Mouse (Mus musculus): ENCODE measurements at regions not wholly inside any gene's neighbourhood (a gene's known extent, or its start where the extent isn't known, plus 50 kb on each side); places are given as distances from the start of the nearest gene placed in this dataset.

- Histone ChIP-seq H3K4me2 (replicated peaks) (no peak overlapping the region), H3K27ac (replicated peaks) (no peak overlapping the region), H3K9me3 (replicated peaks) (no peaks in the 10 kb centered on the region), H3K27me3 (no peaks in the 10 kb centered on the region), H3K9ac (no peak overlapping the region), H3K4me1 (peaks cover 4% of the 10 kb centered on the region; the same call in 1 of the 2 replicates), H3K36me3 (no peaks in the 10 kb centered on the region), H3K4me3 (replicated peaks) (no peak overlapping the region)
- WGBS, result 35% methylated on average over 9 of the region's 9 CpGs
- ATAC-seq (ENCODE audit: insufficient number of reproducible peaks, low FRiP score, low TSS enrichment, low read depth), result no peak
Observed at GRCm38 (mm10) chr13:32649982-32650381, 133.8 kb downstream of the Mylk4 start.

- H3K27ac ChIP-seq (replicated peaks), result no peak overlapping the region; the same call in 1 of the 2 replicates
Observed at GRCm38 (mm10) chr13:32643030-32643750, 140.6 kb downstream of the Mylk4 start.

GRCm38 (mm10) chr13:32640941-32641340 is 142.8 kb downstream of the Mylk4 start:
- H3K4me2 ChIP-seq (replicated peaks), result no peak overlapping the region
- no peak for ATAC-seq (ENCODE audit: insufficient number of reproducible peaks, low FRiP score, low TSS enrichment, low read depth)
- H3K27ac ChIP-seq (replicated peaks), result no peak overlapping the region
- H3K27me3 ChIP-seq, result no peaks in the 10 kb centered on the region
- no peaks in the 10 kb centered on the region for H3K36me3 ChIP-seq
- no peak overlapping the region for H3K9ac ChIP-seq
- H3K4me1 ChIP-seq, result no peaks in the 10 kb centered on the region
- WGBS, result 77% methylated on average over 2 of the region's 2 CpGs
- no peak overlapping the region for H3K4me3 ChIP-seq (replicated peaks)
- H3K9me3 ChIP-seq (replicated peaks), result no peaks in the 10 kb centered on the region

More at GRCm38 (mm10) chr13:32643030-32643750, 140.6 kb downstream of the Mylk4 start:
- Histone ChIP-seq H3K4me1 (peaks cover 1% of the 10 kb centered on the region; the same call in 1 of the 2 replicates), H3K4me2 (replicated peaks) (no peak overlapping the region), H3K4me3 (replicated peaks) (no peak overlapping the region), H3K9ac (no peak overlapping the region), H3K27me3 (no peaks in the 10 kb centered on the region), H3K36me3 (no peaks in the 10 kb centered on the region), H3K9me3 (replicated peaks) (no peaks in the 10 kb centered on the region)
- WGBS, result 36% methylated on average over 5 of the region's 5 CpGs
- ATAC-seq (ENCODE audit: insufficient number of reproducible peaks, low FRiP score, low TSS enrichment, low read depth), result no peak

- Histone ChIP-seq H3K4me3 (replicated peaks) (no peak overlapping the region), H3K36me3 (no peaks in the 10 kb centered on the region), H3K27ac (replicated peaks) (no peak overlapping the region), H3K4me2 (replicated peaks) (no peak overlapping the region), H3K4me1 (no peaks in the 10 kb centered on the region), H3K27me3 (no peaks in the 10 kb centered on the region), H3K9ac (no peak overlapping the region), H3K9me3 (replicated peaks) (no peaks in the 10 kb centered on the region)
- ATAC-seq (ENCODE audit: insufficient number of reproducible peaks, low FRiP score, low TSS enrichment, low read depth), result no peak
Observed at GRCm38 (mm10) chr13:32630122-32630732, 153.5 kb downstream of the Mylk4 start.

GRCm38 (mm10) chr13:32613916-32614315 is 169.8 kb downstream of the Mylk4 start:
- H3K9ac ChIP-seq, result no peak overlapping the region
- no peak for ATAC-seq (ENCODE audit: insufficient number of reproducible peaks, low FRiP score, low TSS enrichment, low read depth)
- 17% methylated on average over 6 of the region's 6 CpGs for WGBS
- H3K4me2 ChIP-seq (replicated peaks), result no peak overlapping the region
- H3K9me3 ChIP-seq (replicated peaks), result no peaks in the 10 kb centered on the region
- no peaks in the 10 kb centered on the region for H3K27me3 ChIP-seq
- no peak overlapping the region for H3K4me3 ChIP-seq (replicated peaks)
- no peak overlapping the region for H3K27ac ChIP-seq (replicated peaks)
- no peaks in the 10 kb centered on the region for H3K36me3 ChIP-seq
- H3K4me1 ChIP-seq, result peaks cover 15% of the 10 kb centered on the region

- Histone ChIP-seq H3K36me3 (no peaks in the 10 kb centered on the region), H3K9me3 (replicated peaks) (no peaks in the 10 kb centered on the region), H3K9ac (no peak overlapping the region), H3K4me1 (peaks cover 15% of the 10 kb centered on the region), H3K27me3 (no peaks in the 10 kb centered on the region), H3K4me3 (replicated peaks) (no peak overlapping the region), H3K27ac (replicated peaks) (no peak overlapping the region), H3K4me2 (replicated peaks) (no peak overlapping the region)
- 29% methylated on average over 13 of the region's 13 CpGs for WGBS
- peak; percentile 54 for ATAC-seq (ENCODE audit: insufficient number of reproducible peaks, low FRiP score, low TSS enrichment, low read depth)
Observed at GRCm38 (mm10) chr13:32611551-32612295, 172.0 kb downstream of the Mylk4 start.

GRCm38 (mm10) chr13:32610970-32611369 is 172.8 kb downstream of the Mylk4 start:
- no peak overlapping the region for H3K4me2 ChIP-seq (replicated peaks)
- H3K27ac ChIP-seq (replicated peaks), result no peak overlapping the region
- H3K9ac ChIP-seq, result no peak overlapping the region
- H3K4me1 ChIP-seq, result peaks cover 15% of the 10 kb centered on the region
- ATAC-seq (ENCODE audit: insufficient number of reproducible peaks, low FRiP score, low TSS enrichment, low read depth), result no peak
- H3K9me3 ChIP-seq (replicated peaks), result no peaks in the 10 kb centered on the region
- H3K27me3 ChIP-seq, result no peaks in the 10 kb centered on the region
- H3K4me3 ChIP-seq (replicated peaks), result no peak overlapping the region
- no peaks in the 10 kb centered on the region for H3K36me3 ChIP-seq
- 47% methylated on average over 5 of the region's 5 CpGs for WGBS

GRCm38 (mm10) chr13:32608413-32608812 is 175.3 kb downstream of the Mylk4 start:
- Histone ChIP-seq H3K9me3 (replicated peaks) (no peaks in the 10 kb centered on the region), H3K27me3 (no peaks in the 10 kb centered on the region), H3K27ac (replicated peaks) (no peak overlapping the region), H3K4me3 (replicated peaks) (no peak overlapping the region), H3K36me3 (no peaks in the 10 kb centered on the region), H3K9ac (no peak overlapping the region), H3K4me1 (peaks cover 8% of the 10 kb centered on the region), H3K4me2 (replicated peaks) (no peak overlapping the region)
- ATAC-seq (ENCODE audit: insufficient number of reproducible peaks, low FRiP score, low TSS enrichment, low read depth), result no peak
- WGBS, result 72% methylated on average over 3 of the region's 3 CpGs

- H3K4me2 ChIP-seq (replicated peaks), result no peak overlapping the region
- H3K4me3 ChIP-seq (replicated peaks), result no peak overlapping the region
- no peak for ATAC-seq (ENCODE audit: insufficient number of reproducible peaks, low FRiP score, low TSS enrichment, low read depth)
- H3K36me3 ChIP-seq, result no peaks in the 10 kb centered on the region
- H3K9ac ChIP-seq, result no peak overlapping the region
- H3K4me1 ChIP-seq, result no peaks in the 10 kb centered on the region
- H3K27ac ChIP-seq (replicated peaks), result no peak overlapping the region
- H3K9me3 ChIP-seq (replicated peaks), result no peaks in the 10 kb centered on the region
- 51% methylated on average over 8 of the region's 8 CpGs for WGBS
- no peaks in the 10 kb centered on the region for H3K27me3 ChIP-seq
Observed at GRCm38 (mm10) chr13:32603925-32604590, 179.7 kb downstream of the Mylk4 start.

- Histone ChIP-seq H3K4me3 (replicated peaks) (no peak overlapping the region), H3K9me3 (replicated peaks) (no peaks in the 10 kb centered on the region), H3K9ac (no peak overlapping the region), H3K36me3 (no peaks in the 10 kb centered on the region), H3K4me2 (replicated peaks) (no peak overlapping the region), H3K4me1 (no peaks in the 10 kb centered on the region), H3K27ac (replicated peaks) (no peak overlapping the region), H3K27me3 (no peaks in the 10 kb centered on the region)
- WGBS, result 61% methylated on average over 5 of the region's 5 CpGs
- no peak for ATAC-seq (ENCODE audit: insufficient number of reproducible peaks, low FRiP score, low TSS enrichment, low read depth)
Observed at GRCm38 (mm10) chr13:32601315-32601714, 182.4 kb downstream of the Mylk4 start.

- no peak overlapping the region for H3K27ac ChIP-seq (replicated peaks)
- WGBS, result 89% methylated on average over 7 of the region's 7 CpGs
- H3K9ac ChIP-seq, result no peak overlapping the region
- H3K4me3 ChIP-seq (replicated peaks), result no peak overlapping the region
- no peaks in the 10 kb centered on the region for H3K36me3 ChIP-seq
- no peaks in the 10 kb centered on the region for H3K4me1 ChIP-seq
- H3K4me2 ChIP-seq (replicated peaks), result no peak overlapping the region
- no peaks in the 10 kb centered on the region for H3K27me3 ChIP-seq
- H3K9me3 ChIP-seq (replicated peaks), result no peaks in the 10 kb centered on the region
- no peak for ATAC-seq (ENCODE audit: insufficient number of reproducible peaks, low FRiP score, low TSS enrichment, low read depth)
Observed at GRCm38 (mm10) chr13:32593611-32594010, 190.1 kb downstream of the Mylk4 start.
